Mouse (Mus musculus) stomach, postnatal 0 days (tissue): ENCODE measurements around the gene Nsmce1.

ENCODE experiments used
- CTCF ChIP-seq: IDR thresholded peaks from 2 replicates; pipeline ENCODE4 v1.5.1; 2016; ENCODE audit warnings: antibody characterized with exemption, low read depth, mild to moderate bottlenecking, moderate library complexity
- EP300 ChIP-seq: optimal IDR thresholded peaks from 2 replicates; pipeline ENCODE3; 2016; ENCODE audit warnings: antibody characterized with exemption

- TF ChIP-seq CTCF = no peak
- no peak for TF ChIP-seq EP300
Measured at GRCm38 (mm10) chr7:125487126-125487525, 4.3 kb downstream of the Nsmce1 start.
